Mouse (Mus musculus) heart, adult 2 months (tissue): ENCODE measurements around the gene Tirap. TPM values are rescaled to one million over a fixed set of nuclear protein-coding genes. Genes with fewer than 3 reads are reported as not detected.

ENCODE experiments used
- DNase-seq, 2 experiments: peaks; one replicate each; pipeline ENCODE4 v3.0.0; 2021
- H3K27ac ChIP-seq: fragments of 200-600 bp; 2 replicates; pipeline ENCODE4 v1.8.1; 2022
- H3K27me3 ChIP-seq: fragments of 200-500 bp; 2 replicates; pipeline ENCODE4 v1.6.1; 2012; ENCODE audit warnings: mild to moderate bottlenecking, low read length, inconsistent platforms, mixed read lengths; ENCODE audit not compliant: control insufficient read depth, insufficient read depth
- H3K36me3 ChIP-seq: fragments of 200-500 bp; 2 replicates; pipeline ENCODE4 v1.6.1; 2012; ENCODE audit warnings: low read length, inconsistent platforms; ENCODE audit not compliant: control insufficient read depth, insufficient read depth
- H3K4me1 ChIP-seq: fragments of 200-500 bp; 2 replicates; pipeline ENCODE4 v1.6.1; 2011; ENCODE audit warnings: low read length; ENCODE audit not compliant: control insufficient read depth, insufficient read depth
- H3K4me3 ChIP-seq: fragments of 200-600 bp; 2 replicates; pipeline ENCODE4 v1.8.1; 2022
- H3K79me2 ChIP-seq: fragments of 200-500 bp; replicated peaks from 2 replicates; pipeline ENCODE4 v1.6.1; 2012; ENCODE audit warnings: mild to moderate bottlenecking, inconsistent platforms, low read length, moderate library complexity, mixed read lengths; ENCODE audit not compliant: control insufficient read depth, insufficient read depth
- H3K9ac ChIP-seq: fragments of 200-500 bp; 2 replicates; pipeline ENCODE4 v1.6.1; 2012; ENCODE audit warnings: low read depth, mild to moderate bottlenecking, control low read depth, inconsistent platforms, low read length, mixed read lengths
- CTCF ChIP-seq: fragments of 200-600 bp; IDR thresholded peaks from 2 replicates; pipeline ENCODE4 v1.8.1; 2022; ENCODE audit warnings: antibody characterized with exemption, mild to moderate bottlenecking, moderate library complexity
- EP300 ChIP-seq: fragments of 200-500 bp; IDR thresholded peaks from 2 replicates; pipeline ENCODE4 v1.6.1; 2011; ENCODE audit warnings: low read depth, low read length, control low read depth; ENCODE audit not compliant: insufficient read depth
- POLR2A ChIP-seq: fragments of 200-500 bp; IDR thresholded peaks from 2 replicates; pipeline ENCODE4 v1.6.1; 2011; ENCODE audit warnings: mild to moderate bottlenecking, low read depth, low read length, control low read depth; ENCODE audit not compliant: insufficient read depth
- WGBS: fragments of 180-500 bp; shearing (Covaris S2); methylation state at CpG from one replicate; pipeline ENCODE4 v1.1.7; 2018; 5-methylcytosine and 5-hydroxymethylcytosine counted together
- intact Hi-C: fragments of 180-260 bp; cut with DNase I; formaldehyde crosslinking; loops from one replicate; pipeline ENCODE4 v1.15.1; 2025
- polyA plus RNA-seq: library from polyadenylated mRNA; depleted of rRNA; stranded (reverse); fragments of >200 nt; gene quantifications from 2 replicates; pipeline ENCODE4 v1.2.3, GENCODE M21; 2012
- total RNA-seq, 2 experiments: library from RNA; stranded (reverse); gene quantifications; 2 replicates each; pipeline ENCODE4 v1.2.3; 2021

Gene Tirap
- total and polyA plus RNA-seq, 3 experiments = 4.9 to 9.5 (median 6.5) TPM

DNA sequence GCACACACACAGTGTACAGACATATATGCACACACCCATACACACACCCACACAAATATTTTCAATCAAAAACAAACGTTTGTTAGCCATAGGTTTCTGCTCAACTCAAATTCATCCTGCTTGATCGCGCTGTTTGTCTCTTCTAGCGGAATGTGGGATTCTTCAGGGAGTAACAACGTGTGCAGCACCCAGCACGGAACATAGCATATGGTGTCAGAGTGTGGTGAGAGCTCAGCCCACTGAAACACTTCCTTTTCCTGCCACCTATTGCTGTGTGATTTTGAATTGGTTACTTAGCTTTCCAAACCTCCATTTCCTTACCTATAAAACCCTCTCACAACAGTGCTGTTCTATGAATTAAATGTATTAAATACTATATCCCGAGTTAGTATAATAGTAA, 30.0 kb downstream of the Tirap start:
- H3K4me1 ChIP-seq = peaks cover 1% of the 10 kb centered on the region
- H3K79me2 ChIP-seq = no peaks in the 10 kb centered on the region
- H3K9ac ChIP-seq = no peak overlapping the region
- no peak for TF ChIP-seq EP300
- no peak for TF ChIP-seq POLR2A
- no peak for TF ChIP-seq CTCF
- WGBS = 87% methylated on average over 7 of the region's 7 CpGs
- no peak overlapping the region for H3K4me3 ChIP-seq
- H3K36me3 ChIP-seq = no peaks in the 10 kb centered on the region
- intact Hi-C loops = no loop called here
- no peak for DNase-seq
- no peak overlapping the region for H3K27ac ChIP-seq
- H3K27me3 ChIP-seq = no peaks in the 10 kb centered on the region

DNA sequence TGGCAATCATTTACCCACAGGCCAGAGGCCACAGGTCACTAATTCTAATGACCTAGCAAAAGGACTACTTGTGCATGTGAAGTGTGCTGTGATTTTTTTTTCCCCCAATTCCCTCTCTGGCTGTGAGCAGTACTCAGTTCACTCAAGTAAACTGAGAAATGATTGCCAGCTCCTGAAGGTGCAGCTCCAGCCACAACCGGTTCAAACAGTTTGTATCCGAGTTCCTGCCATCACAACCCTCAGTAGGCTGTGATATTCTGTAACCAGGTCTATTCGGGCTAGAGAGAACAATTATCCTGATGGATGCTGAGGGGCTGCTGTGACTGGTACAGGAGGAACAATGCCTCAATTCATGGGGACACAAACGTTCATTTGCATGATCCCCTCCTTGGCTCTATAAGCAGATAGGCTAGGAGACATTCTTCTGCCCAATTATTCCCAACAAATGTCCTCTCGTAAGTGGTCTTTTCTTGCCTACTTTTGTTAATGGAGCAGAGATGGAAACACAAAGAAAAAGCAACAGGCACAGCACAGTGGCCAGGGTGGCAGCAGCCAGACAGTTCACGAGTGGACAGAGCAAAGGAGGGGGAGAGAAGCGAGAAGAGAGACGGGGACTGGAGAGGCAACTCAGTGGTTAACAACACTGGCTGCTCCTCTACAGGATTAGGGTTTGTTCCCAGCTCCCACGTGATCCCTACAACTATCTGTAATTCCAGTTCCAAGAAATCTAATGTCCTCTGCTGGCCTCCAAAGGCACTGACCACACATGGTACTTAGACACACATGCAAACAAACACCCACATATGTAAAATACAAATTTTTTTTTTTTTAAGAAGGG, 33.1 kb downstream of the Tirap start:
- Histone ChIP-seq H3K79me2 (no peaks in the 10 kb centered on the region), H3K4me1 (peaks cover 11% of the 10 kb centered on the region), H3K27ac (no peak overlapping the region; the same call in 1 of the 2 replicates), H3K9ac (no peak overlapping the region), H3K27me3 (no peaks in the 10 kb centered on the region), H3K36me3 (no peaks in the 10 kb centered on the region; the same call in 1 of the 2 replicates), H3K4me3 (no peak overlapping the region)
- DNase-seq = no peak
- no peak for TF ChIP-seq EP300
- no peak; the same call in 1 of the 2 replicates for TF ChIP-seq CTCF
- no peak for TF ChIP-seq POLR2A
- WGBS = 67% methylated on average over 9 of the region's 9 CpGs
- intact Hi-C loops = loop anchor here (1.0 to 10.0 kb wide), 5 partner anchors 32 to 670 kb away; no protein-coding TSS in a partner anchor

DNA sequence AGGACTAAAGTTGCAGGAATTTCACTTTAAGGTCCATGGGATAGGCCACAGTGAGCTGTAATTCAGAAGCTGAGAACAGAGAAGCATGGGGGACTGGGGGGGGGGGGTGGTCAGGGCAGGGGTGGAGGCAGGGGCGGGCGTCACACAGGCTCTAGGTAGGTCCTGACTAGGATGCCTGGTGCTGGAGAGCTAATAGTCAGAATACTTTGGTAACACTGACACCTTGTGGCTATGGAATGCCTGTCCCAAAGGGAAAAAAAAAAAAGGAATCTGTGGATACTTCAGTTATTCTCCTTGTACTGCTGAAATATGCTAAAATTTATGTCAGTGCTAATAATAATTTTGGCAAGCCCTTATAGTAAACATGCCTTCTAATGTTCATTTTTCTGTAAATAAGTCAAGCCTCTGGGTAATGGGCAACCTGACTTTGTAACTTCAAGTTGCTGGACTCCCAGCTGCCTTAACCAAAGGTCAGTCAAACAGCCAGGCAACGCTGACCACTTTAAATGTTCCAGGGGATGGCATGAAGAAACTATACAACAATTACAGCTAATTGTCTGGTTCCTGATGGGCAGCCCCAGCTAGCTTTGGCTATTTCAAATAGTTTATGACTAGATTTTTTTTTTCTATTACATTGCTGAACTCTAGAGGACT, 33.8 kb downstream of the Tirap start:
- Histone ChIP-seq H3K4me3 (no peak overlapping the region), H3K9ac (no peak overlapping the region), H3K36me3 (no peaks in the 10 kb centered on the region; the same call in 1 of the 2 replicates), H3K27ac (no peak overlapping the region), H3K4me1 (peaks cover 14% of the 10 kb centered on the region), H3K27me3 (no peaks in the 10 kb centered on the region), H3K79me2 (no peaks in the 10 kb centered on the region)
- intact Hi-C loops = loop anchor here (1.0 to 10.0 kb wide), 5 partner anchors 31 to 669 kb away; no protein-coding TSS in a partner anchor
- no peak for DNase-seq
- WGBS = 19% methylated on average over 3 of the region's 3 CpGs
- no peak for TF ChIP-seq EP300
- TF ChIP-seq POLR2A = no peak
- peak; percentile 78 for TF ChIP-seq CTCF

DNA sequence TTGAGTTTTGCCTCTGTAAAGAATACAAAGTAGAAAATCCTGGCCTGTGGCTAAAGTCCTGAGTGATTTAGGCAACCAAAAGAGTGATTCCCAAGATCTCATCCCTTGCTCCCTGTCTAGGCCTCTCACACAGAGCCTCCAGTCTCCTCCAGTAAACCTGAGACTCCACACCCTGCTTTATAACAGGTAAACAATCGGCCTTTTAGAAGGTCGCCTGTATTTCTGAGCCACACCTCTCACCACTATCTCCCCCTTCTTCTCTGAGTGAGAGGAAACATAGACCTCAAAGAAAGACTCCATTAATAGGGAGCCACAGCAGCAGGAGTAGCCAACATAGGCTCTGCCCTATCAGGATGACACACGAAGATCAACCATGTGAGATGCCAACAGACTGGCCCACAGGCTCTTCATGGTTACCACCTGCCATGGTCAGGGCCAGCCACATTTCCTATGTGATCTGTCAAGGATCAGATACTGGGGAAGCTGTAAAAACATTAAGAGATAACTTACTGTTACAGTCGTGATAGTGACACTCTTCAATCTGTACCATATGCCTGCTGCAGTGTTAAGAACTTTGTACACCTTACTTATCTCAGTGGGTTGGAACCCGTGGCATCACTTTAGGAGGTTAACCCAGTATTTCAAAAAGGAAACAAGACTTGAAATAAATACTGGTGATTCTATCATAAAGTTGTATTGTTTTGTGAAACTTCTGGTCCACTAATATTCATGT, 35.8 kb downstream of the Tirap start:
- Histone ChIP-seq H3K36me3 (no peaks in the 10 kb centered on the region; the same call in 1 of the 2 replicates), H3K4me3 (no peak overlapping the region), H3K79me2 (no peaks in the 10 kb centered on the region), H3K27me3 (no peaks in the 10 kb centered on the region), H3K4me1 (peaks cover 14% of the 10 kb centered on the region), H3K27ac (peak overlapping the region; percentile 30; the same call in 1 of the 2 replicates), H3K9ac (no peak overlapping the region)
- intact Hi-C loops = loop anchor here (10.0 kb wide), 1 partner anchor 300 kb away; no protein-coding TSS in a partner anchor
- no peak for TF ChIP-seq POLR2A
- no peak for TF ChIP-seq CTCF
- TF ChIP-seq EP300 = no peak
- DNase-seq = no peak
- 80% methylated on average over 5 of the region's 5 CpGs for WGBS

DNA sequence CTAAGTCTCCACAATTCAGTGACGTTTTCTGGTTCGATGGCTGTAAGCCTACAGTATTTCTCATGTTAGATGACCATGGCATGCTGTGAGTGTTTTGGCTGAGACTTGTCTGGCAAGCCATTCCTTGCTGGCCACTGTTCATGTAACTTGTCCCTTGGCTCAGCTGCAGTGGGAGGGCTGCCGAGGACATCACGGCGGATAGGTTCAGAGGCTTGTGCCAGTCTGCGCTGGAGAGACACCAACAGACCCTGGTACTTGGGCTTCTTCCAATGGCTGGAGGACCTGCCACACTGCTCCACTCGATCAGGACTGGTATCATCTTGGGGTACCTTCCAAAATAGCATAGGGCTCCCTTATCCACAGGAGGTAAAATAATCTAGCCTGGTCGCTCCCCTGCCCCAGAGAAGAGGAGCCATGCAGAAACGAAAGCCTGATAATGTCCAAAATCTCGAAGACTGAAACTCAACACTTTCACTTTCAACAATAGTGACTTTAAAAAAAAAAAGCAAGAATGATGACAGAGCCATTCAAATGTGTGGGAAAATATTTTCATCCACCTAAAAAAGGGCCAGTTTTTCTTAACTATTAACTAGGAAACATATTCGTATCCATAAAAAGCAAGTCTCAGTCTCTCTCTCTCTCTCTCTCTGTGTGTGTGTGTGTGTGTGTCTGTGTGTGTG, 36.9 kb downstream of the Tirap start:
- TF ChIP-seq CTCF (no peak), POLR2A (no peak), EP300 (peak; percentile 78)
- H3K27ac ChIP-seq = peak overlapping the region; percentile 71
- H3K9ac ChIP-seq = peak overlapping the region; percentile 17
- peak; percentile 79 to 85 for DNase-seq
- 36% methylated on average over 11 of the region's 11 CpGs for WGBS
- H3K36me3 ChIP-seq = no peaks in the 10 kb centered on the region; the same call in 1 of the 2 replicates
- H3K4me3 ChIP-seq = peak overlapping the region; percentile 18
- intact Hi-C loops = loop anchor here (10.0 kb wide), 1 partner anchor 298 kb away; no protein-coding TSS in a partner anchor
- H3K4me1 ChIP-seq = peaks cover 14% of the 10 kb centered on the region
- H3K27me3 ChIP-seq = no peaks in the 10 kb centered on the region
- no peaks in the 10 kb centered on the region for H3K79me2 ChIP-seq
